In the genomic region with DNA sequence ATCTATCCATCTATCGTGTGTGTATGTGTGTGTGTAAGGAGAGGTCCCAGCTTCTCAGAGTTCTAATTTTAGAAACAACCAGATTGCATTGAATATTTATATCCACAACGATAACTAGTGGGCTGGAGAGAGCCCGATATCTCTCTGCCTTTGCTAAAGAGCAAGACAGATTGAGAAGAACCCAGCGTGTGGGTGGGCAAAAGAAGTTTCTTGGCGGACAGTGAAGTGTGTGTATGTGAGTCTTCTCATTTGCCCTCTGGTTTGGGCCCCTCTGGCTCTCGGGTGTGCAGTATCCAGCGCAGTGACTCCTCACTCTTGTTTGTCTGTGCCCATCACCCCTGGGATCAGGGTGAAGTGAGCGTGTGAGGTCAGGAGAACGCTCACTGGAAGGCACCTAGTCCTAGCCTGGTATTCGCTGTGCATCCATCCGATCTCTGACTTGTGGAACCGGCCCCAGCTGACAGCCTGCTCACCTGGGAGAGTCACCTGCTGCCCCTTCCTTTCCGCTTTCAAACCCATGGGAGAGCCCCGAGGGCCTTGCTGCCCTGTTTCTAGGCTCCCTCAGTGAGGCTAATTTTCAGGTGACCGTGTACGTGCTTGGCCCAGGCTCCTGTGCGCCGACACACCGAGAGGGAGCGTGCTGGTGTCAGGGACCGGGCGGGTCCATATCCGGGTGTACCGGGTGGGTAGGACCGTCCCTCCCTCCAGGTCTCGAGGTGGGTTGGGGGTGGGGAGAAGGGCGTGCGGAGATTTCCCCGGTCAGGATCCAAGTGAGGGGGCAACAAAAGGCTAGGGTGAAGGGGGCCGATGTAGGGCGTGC, we compare ENCODE assay signal across 9 mouse cellular contexts. TPM values are rescaled to one million over a fixed set of nuclear protein-coding genes. Genes with fewer than 3 reads are reported as not detected.
DNase-seq lines count a peak whose midpoint lies in the region; ATAC-seq and TF ChIP-seq lines count a peak whose summit lies in the region.
"Had no signal": no experiment of that assay in that cellular context is flagged by ENCODE, and none has a peak within 500 bp of the region (broad histone marks: within the 10 kb centered on the region; RNA-seq: fewer than 3 reads in every experiment).

No protein-coding gene starts in this region.

- H3K4me3 ChIP-seq in spleen, adult 2 months (ENCODE audit: extremely low read depth, insufficient read depth, insufficient read length): peak overlapping the region; percentile 35; the same call in 1 of the 2 replicates
- H3K4me3 ChIP-seq in hindbrain, embryonic 11.5 days (ENCODE audit: low read depth, low read length): peak overlapping the region; percentile 69
- H3K4me3 ChIP-seq in liver, embryonic 12.5 days: peak overlapping the region; percentile 57

- no peaks in the 10 kb centered on the region for H3K9me3 ChIP-seq in hindbrain, embryonic 11.5 days (ENCODE audit: control insufficient read depth, low read length)
- H3K9me3 ChIP-seq in liver, embryonic 12.5 days (replicated peaks): no peaks in the 10 kb centered on the region

- H3K36me3 ChIP-seq in spleen, adult 2 months (ENCODE audit: control insufficient read depth, insufficient read depth, low read length): no peaks in the 10 kb centered on the region
- no peaks in the 10 kb centered on the region for H3K36me3 ChIP-seq in hindbrain, embryonic 11.5 days (ENCODE audit: control insufficient read depth, insufficient read depth, low read length)
- H3K36me3 ChIP-seq in liver, embryonic 12.5 days: no peaks in the 10 kb centered on the region

- DNase-seq in cerebellum, postnatal 4 days (ENCODE audit: low spot score in 2 of 2): no peak
- DNase-seq in spleen, adult 2 months (ENCODE audit: low read depth in 1 of 2, low spot score in 2 of 2): no peak
- DNase-seq in spleen, adult 18-20 months: no peak
- no peak for DNase-seq in hindbrain, embryonic 11.5 days (ENCODE audit: low spot score)
- DNase-seq in right cerebral cortex, postnatal 14 days: peak; percentile 39
- no peak for DNase-seq in adrenal gland, postnatal 10 days

- no peak for TF ChIP-seq CTCF in spleen, adult 2 months (IDR thresholded peaks at IDR 0.05; ENCODE audit: extremely low read depth, insufficient read depth, insufficient read length, insufficient replicate concordance)

- peak overlapping the region; percentile 92 for H3K4me2 ChIP-seq in hindbrain, embryonic 11.5 days (replicated peaks; ENCODE audit: low read depth, low read length)
- H3K4me2 ChIP-seq in liver, embryonic 12.5 days: peak overlapping the region; percentile 75

- peak; percentile 83 for ATAC-seq in cerebellum, adult (ENCODE audit: insufficient number of reproducible peaks, low FRiP score, low TSS enrichment)
- ATAC-seq in hindbrain, embryonic 11.5 days (ENCODE audit: low FRiP score): peak; percentile 69
- peak; percentile 24; the same call in 1 of the 2 replicates for ATAC-seq in liver, embryonic 12.5 days

- 18% methylated on average over 31 of the region's 31 CpGs for WGBS in spleen, adult 2 months
- 9% methylated on average over 31 of the region's 31 CpGs for WGBS in hindbrain, embryonic 11.5 days
- 6% methylated on average over 31 of the region's 31 CpGs for WGBS in liver, embryonic 12.5 days (ENCODE audit: insufficient replicate concordance)

- H3K9ac ChIP-seq in hindbrain, embryonic 11.5 days (ENCODE audit: low read depth, low read length): peak overlapping the region; percentile 83
- H3K9ac ChIP-seq in liver, embryonic 12.5 days: no peak overlapping the region

- H3K27me3 ChIP-seq in spleen, adult 2 months (ENCODE audit: control insufficient read depth, insufficient read depth, low read length): peaks cover 17% of the 10 kb centered on the region
- H3K27me3 ChIP-seq in hindbrain, embryonic 11.5 days (ENCODE audit: control insufficient read depth, insufficient read depth, low read length): peaks cover 8% of the 10 kb centered on the region
- peaks cover 52% of the 10 kb centered on the region for H3K27me3 ChIP-seq in liver, embryonic 12.5 days (replicated peaks)

- no peak overlapping the region for H3K27ac ChIP-seq in spleen, adult 2 months (ENCODE audit: insufficient read depth, low read length)
- H3K27ac ChIP-seq in hindbrain, embryonic 11.5 days (ENCODE audit: low read depth, low read length): no peak overlapping the region; the same call in 1 of the 2 replicates
- H3K27ac ChIP-seq in liver, embryonic 12.5 days: no peak overlapping the region

- TF ChIP-seq POLR2A in spleen, adult 2 months (IDR thresholded peaks at IDR 0.05; ENCODE audit: low read depth, low read length): no peak

- H3K4me1 ChIP-seq in spleen, adult 2 months (ENCODE audit: control insufficient read depth, insufficient read depth, insufficient read length): peaks cover 5% of the 10 kb centered on the region; the same call in 1 of the 2 replicates
- H3K4me1 ChIP-seq in hindbrain, embryonic 11.5 days (replicated peaks; ENCODE audit: control insufficient read depth, insufficient read depth, low read length): no peaks in the 10 kb centered on the region
- peaks cover 10% of the 10 kb centered on the region for H3K4me1 ChIP-seq in liver, embryonic 12.5 days

RNA-seq across cellular contexts. Expression of gene Osbpl10, which starts 0.7 kb away (rescaled TPM):
- polyA plus RNA-seq in spleen, adult 2 months (2012; rRNA removed): 0.54 and 0.80 TPM in 2 replicates
- 1.1 and 1.6 TPM in 2 replicates for polyA plus RNA-seq in hindbrain, embryonic 11.5 days (2014; fragmentation: Nextera tagmentation; extraction: Ambion mirVana)
- polyA plus RNA-seq in liver, embryonic 12.5 days (2016; fragmentation: Nextera tagmentation; extraction: Ambion mirVana): 0.55 and 0.63 TPM in 2 replicates
- 1 to 10 TPM; 8.1 to 8.5 TPM for total RNA-seq in adrenal gland, postnatal 10 days (2021)
- polyA plus RNA-seq: erythroblast, embryonic 14.5 days had no signal

RNA-seq across cellular contexts. Expression of gene Rps27rt, which starts 4.9 kb away (rescaled TPM):
- polyA plus RNA-seq in spleen, adult 2 months (2012; rRNA removed): 30.7 and 50.7 TPM in 2 replicates
- polyA plus RNA-seq in hindbrain, embryonic 11.5 days (2014; fragmentation: Nextera tagmentation; extraction: Ambion mirVana): 295 and 351 TPM in 2 replicates
- polyA plus RNA-seq in liver, embryonic 12.5 days (2016; fragmentation: Nextera tagmentation; extraction: Ambion mirVana): 275 and 335 TPM in 2 replicates
- 10 to 100 TPM; 43.0 to 65.9 TPM for total RNA-seq in adrenal gland, postnatal 10 days (2021)
- polyA plus RNA-seq: erythroblast, embryonic 14.5 days had no signal

RNA-seq across cellular contexts. Expression of gene Gpd1l, which starts 43.9 kb away (rescaled TPM):
- polyA plus RNA-seq in spleen, adult 2 months (2012; rRNA removed): 25.7 and 29.1 TPM in 2 replicates
- polyA plus RNA-seq in hindbrain, embryonic 11.5 days (2014; fragmentation: Nextera tagmentation; extraction: Ambion mirVana): 9.8 and 10.7 TPM in 2 replicates
- polyA plus RNA-seq in liver, embryonic 12.5 days (2016; fragmentation: Nextera tagmentation; extraction: Ambion mirVana): 10.5 and 10.9 TPM in 2 replicates
- total RNA-seq in adrenal gland, postnatal 10 days (2021): 10 to 100 TPM; 25.1 to 30.8 TPM

Comparison
In these comparisons a context has a peak if more than half of its experiments do, and no peak if none do; other contexts are left out.
1. ATAC-seq: peak in every context shown above with its lines; median percentile 83 in cerebellum, adult; 69 in hindbrain, embryonic 11.5 days; 24 in liver, embryonic 12.5 days.